Mouse (Mus musculus) heart, postnatal 10 days (tissue): Measurements from ENCODE around the gene Tnf. TPM values are rescaled to one million over a fixed set of nuclear protein-coding genes. Genes with fewer than 3 reads are reported as not detected.

Experiments used
- DNase-seq, 2 experiments: peaks; one replicate each; pipeline ENCODE4 v3.0.0; 2021
- intact Hi-C: fragments of 180-260 bp; cut with DNase I; formaldehyde crosslinking; loops from one replicate; pipeline ENCODE4 v1.15.1; 2025
- microRNA-seq, 2 experiments: library from miRNA; unstranded; fragments of <30 nt; microRNA quantifications; one replicate each; pipeline ENCODE4 v1.2.0; 2022
- total RNA-seq, 2 experiments: library from RNA; stranded (reverse); gene quantifications; 2 replicates each; pipeline ENCODE4 v1.2.3; 2021

Gene Tnf
- total RNA-seq, 2 experiments from 2014 or later: 0.72 to 0.87 TPM

- intact Hi-C loops: loop anchor here (2.0 to 5.0 kb wide), 2 partner anchors 25 to 35 kb away; partner anchors contain the start of gene D17H6S53E
- no peak for DNase-seq
These were observed 39.7 kb downstream of the Tnf start for GRCm38 (mm10) chr17:35162121-35162520.

- intact Hi-C loops: loop anchor here (2.0 to 5.0 kb wide), 2 partner anchors 17 to 34 kb away; partner anchors contain the start of gene D17H6S53E
- no peak for DNase-seq
These were observed 40.4 kb downstream of the Tnf start for GRCm38 (mm10) chr17:35161421-35161820.

GRCm38 (mm10) chr17:35159638-35160037 lies 42.2 kb downstream of the Tnf start:
- no peak for DNase-seq
- intact Hi-C loops: loop anchor here (2.0 to 5.0 kb wide), 2 partner anchors 15 to 32 kb away; partner anchors contain the start of gene D17H6S53E

- intact Hi-C loops: no loop called here
- DNase-seq: no peak
These were observed 42.8 kb downstream of the Tnf start for GRCm38 (mm10) chr17:35158850-35159593.

- intact Hi-C loops: no loop called here
- no peak for DNase-seq
These were observed 44.1 kb downstream of the Tnf start for GRCm38 (mm10) chr17:35157661-35158175.

GRCm38 (mm10) chr17:35157254-35157653 lies 44.6 kb downstream of the Tnf start:
- intact Hi-C loops: no loop called here
- DNase-seq: no peak

GRCm38 (mm10) chr17:35156461-35157200 lies 45.2 kb downstream of the Tnf start:
- intact Hi-C loops: no loop called here
- DNase-seq: no peak

- no peak for DNase-seq
- intact Hi-C loops: no loop called here
These were observed 46.4 kb downstream of the Tnf start for GRCm38 (mm10) chr17:35155451-35155850.

GRCm38 (mm10) chr17:35154616-35155015 lies 47.2 kb downstream of the Tnf start:
- intact Hi-C loops: no loop called here
- no peak for DNase-seq

GRCm38 (mm10) chr17:35153931-35154330 lies 47.9 kb downstream of the Tnf start:
- intact Hi-C loops: loop anchor here (2.0 kb wide), 1 partner anchor 15 kb away; no protein-coding TSS in a partner anchor
- no peak for DNase-seq

GRCm38 (mm10) chr17:35153077-35153476 lies 48.7 kb downstream of the Tnf start:
- DNase-seq: no peak
- intact Hi-C loops: loop anchor here (2.0 kb wide), 1 partner anchor 14 kb away; no protein-coding TSS in a partner anchor

- no peak for DNase-seq
- intact Hi-C loops: loop anchor here (2.0 kb wide), 1 partner anchor 13 kb away; no protein-coding TSS in a partner anchor
These were observed 49.7 kb downstream of the Tnf start for GRCm38 (mm10) chr17:35152121-35152520.

Small RNA genes within 50 kb of the gene (microRNA-seq; reads per million reads assigned to microRNA genes)
- gene Mir6973a (0 reads per million in 2 experiments), gene Mir6974 (0 reads per million in 2 experiments), gene Mir6975 (1.2 to 2.8 reads per million in 2 experiments), gene Mir8094 (0 to 0.71 reads per million in 2 experiments)

Other genes starting within 250 kb of the Tnf start
- gene Hspa1b, start 242.8 kb downstream of the Tnf start, total RNA-seq: 1 to 10 TPM; 3.9 to 4.5 TPM
- gene Gm20481, start 232.1 kb downstream of the Tnf start, total RNA-seq: not detected
- 1 to 10 TPM; 2.6 TPM for gene Hspa1a, start 229.9 kb downstream of the Tnf start, total RNA-seq
- gene Hspa1l, start 229.3 kb downstream of the Tnf start, total RNA-seq: 1 to 10 TPM; 4.0 to 4.1 TPM
- gene Lsm2, start 220.1 kb downstream of the Tnf start, total RNA-seq: 10 to 100 TPM; 28.8 to 31.7 TPM
- gene Vars, start 201.0 kb downstream of the Tnf start, total RNA-seq: 10 to 100 TPM; 34.5 to 35.6 TPM
- gene Vwa7, start 185.4 kb downstream of the Tnf start, total RNA-seq: 1 to 10 TPM; 3.3 to 3.8 TPM
- under 1 TPM in 1 of 2 experiments, not detected in 1; 0.38 TPM for gene Sapcd1, start 174.0 kb downstream of the Tnf start, total RNA-seq
- gene Msh5, start 155.3 kb downstream of the Tnf start, total RNA-seq: 1 to 10 TPM; 2.0 TPM
- 100 to 1,000 TPM; 115 to 118 TPM for gene Clic1, start 152.0 kb downstream of the Tnf start, total RNA-seq
- 10 to 100 TPM; 84.5 to 86.1 TPM for gene Ddah2, start 143.0 kb downstream of the Tnf start, total RNA-seq
- gene Ly6g6c, start 136.6 kb downstream of the Tnf start, total RNA-seq: not detected
- under 1 TPM; 0.55 to 0.77 TPM for gene Mpig6b, start 135.8 kb downstream of the Tnf start, total RNA-seq
- gene Ly6g6e, start 125.1 kb downstream of the Tnf start, total RNA-seq: under 1 TPM; 0.24 to 0.37 TPM
- 1 to 10 TPM; 1.1 to 1.2 TPM for gene Ly6g6d, start 123.9 kb downstream of the Tnf start, total RNA-seq
- not detected for gene Ly6g6f, start 116.4 kb downstream of the Tnf start, total RNA-seq
- 10 to 100 TPM; 51.0 to 55.7 TPM for gene Abhd16a, start 112.7 kb downstream of the Tnf start, total RNA-seq
- gene Ly6g5c, start 93.7 kb downstream of the Tnf start, total RNA-seq: not detected
- under 1 TPM in 1 of 2 experiments, not detected in 1; 0.67 TPM for gene Ly6g5b, start 86.6 kb downstream of the Tnf start, total RNA-seq
- 1 to 10 TPM; 6.6 to 8.3 TPM for gene Gpank1, start 80.6 kb downstream of the Tnf start, total RNA-seq
- gene Csnk2b, start 80.0 kb downstream of the Tnf start, total RNA-seq: 100 to 1,000 TPM; 183 to 187 TPM
- gene D17H6S53E, start 75.6 kb downstream of the Tnf start, total RNA-seq: 10 to 100 TPM; 28.5 to 32.4 TPM
- gene Apom, start 70.0 kb downstream of the Tnf start, total RNA-seq: not detected
- 100 to 1,000 TPM; 285 to 291 TPM for gene Bag6, start 66.8 kb downstream of the Tnf start, total RNA-seq
- 100 to 1,000 TPM; 195 to 211 TPM for gene Prrc2a, start 37.1 kb downstream of the Tnf start, total RNA-seq
- gene Aif1, start 25.9 kb downstream of the Tnf start, total RNA-seq: 1 to 10 TPM; 2.9 to 4.6 TPM
- 1 to 10 TPM; 2.8 to 4.5 TPM for gene Lst1, start 13.6 kb downstream of the Tnf start, total RNA-seq
- gene Ltb, start 7.6 kb downstream of the Tnf start, total RNA-seq: 1 to 10 TPM in 1 of 2 experiments, under 1 TPM in 1; 0.94 to 1.2 TPM
- under 1 TPM in 1 of 2 experiments, not detected in 1; 0.17 TPM for gene Lta, start 3.3 kb upstream of the Tnf start, total RNA-seq
- under 1 TPM in 1 of 2 experiments, not detected in 1; 0.84 TPM for gene Gm16181, start 18.8 kb upstream of the Tnf start, total RNA-seq
- gene Atp6v1g2, start 31.7 kb upstream of the Tnf start, total RNA-seq: 1 to 10 TPM; 4.9 to 5.7 TPM
- gene Nfkbil1, start 33.8 kb upstream of the Tnf start, total RNA-seq: 10 to 100 TPM in 1 of 2 experiments, 1 to 10 TPM in 1; 10.0 to 12.2 TPM
- 100 to 1,000 TPM; 163 to 169 TPM for gene Ddx39b, start 39.7 kb upstream of the Tnf start, total RNA-seq
- 10 to 100 TPM; 67.7 to 69.9 TPM for gene H2-D1, start 60.7 kb upstream of the Tnf start, total RNA-seq
- 1 to 10 TPM in 1 of 2 experiments, under 1 TPM in 1; 0.55 to 1.1 TPM for gene H2-Q1, start 118.4 kb upstream of the Tnf start, total RNA-seq
- gene H2-Q2, start 140.2 kb upstream of the Tnf start, total RNA-seq: 1 to 10 TPM in 1 of 2 experiments, under 1 TPM in 1; 0.89 to 1.2 TPM
- 10 to 100 TPM in 1 of 2 experiments, 1 to 10 TPM in 1; 8.5 to 10.6 TPM for gene H2-Q4, start 177.6 kb upstream of the Tnf start, total RNA-seq
- gene H2-Q6, start 222.8 kb upstream of the Tnf start, total RNA-seq: under 1 TPM; 0.25 to 0.38 TPM
- gene H2-Q7, start 237.1 kb upstream of the Tnf start, total RNA-seq: 1 to 10 TPM; 1.2 to 1.3 TPM